Mouse (Mus musculus): Measurements from ENCODE around the gene Cdc42ep5.
"Not testable (repeated sequence)": the region's sequence is repeated elsewhere in the genome, so short reads cannot be mapped to it uniquely, and the experiment has no call there.

Cdc42ep5 gene

DNA sequence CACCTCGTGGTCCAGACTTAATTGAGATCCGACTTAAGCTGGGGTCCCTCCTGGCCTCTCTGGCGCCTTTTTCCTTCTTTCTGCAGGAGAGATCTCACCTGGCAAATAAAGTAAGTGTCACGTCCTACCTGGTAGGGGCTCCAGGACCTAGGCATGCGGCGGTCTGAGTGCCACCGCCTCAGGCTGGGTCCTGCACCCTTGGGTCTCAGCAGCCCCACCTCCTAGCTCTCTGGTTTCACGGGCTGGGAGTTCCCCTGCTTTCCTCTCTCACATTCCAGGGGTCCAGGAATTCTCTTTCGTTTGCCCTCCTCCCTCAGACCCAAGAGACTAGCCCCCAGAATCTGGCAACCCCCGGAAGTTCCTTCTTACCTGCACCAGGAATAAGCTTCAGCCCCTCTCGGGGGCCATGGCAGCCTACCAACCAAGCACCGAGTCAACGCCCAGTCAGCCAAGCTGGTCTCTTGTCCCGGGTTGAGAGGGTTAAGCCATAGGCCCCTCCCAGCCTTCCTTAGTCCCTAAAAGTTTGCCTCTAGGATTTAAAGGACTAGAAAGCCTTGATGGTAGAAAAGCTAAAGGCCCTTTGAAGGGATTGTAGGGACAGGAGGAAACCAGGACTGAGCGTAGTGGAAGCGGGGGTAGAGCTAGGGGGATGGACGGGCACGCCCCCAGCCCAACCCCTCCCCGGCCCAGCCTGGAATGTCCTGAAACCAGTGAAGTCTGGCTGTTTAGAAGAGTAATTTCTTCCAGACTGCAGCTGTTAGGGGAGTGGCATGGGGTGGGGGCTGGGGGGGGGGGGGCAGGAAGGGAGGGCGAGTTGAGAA lies at the start of gene Cdc42ep5:
TSS of gene Cdc42ep5 (minus strand) at position 771 of the 821 bp plus-strand sequence.
- no peak for DNase-seq (ENCODE audit: extremely low spot score, low read depth, low spot score)

DNA sequence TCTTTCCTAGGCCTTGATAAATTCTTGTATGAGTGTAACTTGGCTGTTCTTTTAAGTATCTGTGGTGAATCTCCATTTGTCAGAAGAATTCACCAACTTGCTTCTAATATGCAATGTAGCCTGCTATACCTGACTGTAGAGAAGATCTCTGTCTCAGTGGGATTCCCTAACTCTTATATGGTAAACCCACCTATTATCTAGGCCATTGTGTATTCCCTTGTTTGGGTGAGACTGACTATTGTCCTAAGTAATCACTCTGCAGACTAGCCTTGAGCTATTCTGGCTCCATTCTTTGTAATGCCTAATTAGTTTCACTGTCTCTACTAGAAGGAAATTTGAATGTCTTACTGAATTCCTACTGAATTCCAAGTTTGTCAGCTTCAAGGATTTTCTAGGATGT lies 48.8 kb upstream of the Cdc42ep5 start:
- not testable (repeated sequence) for DNase-seq (ENCODE audit: extremely low spot score, low read depth, low spot score)

DNA sequence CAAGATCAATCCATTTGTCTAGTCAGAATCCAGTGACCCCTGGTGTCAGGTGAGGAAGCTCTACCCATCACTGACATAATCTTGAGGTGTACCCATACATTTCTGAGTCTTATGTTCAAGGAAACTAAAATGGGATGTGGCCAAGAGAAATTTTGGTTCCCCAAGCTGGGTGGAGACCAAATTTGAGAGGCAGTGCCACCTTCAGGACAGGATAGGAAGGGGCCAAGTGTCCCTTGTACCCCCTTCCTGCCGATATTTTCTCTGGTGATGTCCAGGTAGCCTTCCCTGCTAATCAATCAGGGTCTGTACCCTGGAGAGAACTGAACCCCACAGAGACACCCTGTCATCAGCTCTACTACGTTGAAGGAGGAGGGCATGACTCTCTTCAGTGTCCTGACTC lies 44.0 kb upstream of the Cdc42ep5 start:
- no peak for DNase-seq (ENCODE audit: extremely low spot score, low read depth, low spot score)

GRCm38 (mm10) chr7:4207126-4207525 lies 42.5 kb upstream of the Cdc42ep5 start:
- no peak for DNase-seq (ENCODE audit: extremely low spot score, low read depth, low spot score)

GRCm38 (mm10) chr7:4178438-4178837 lies 13.8 kb upstream of the Cdc42ep5 start:
- no peak for DNase-seq (ENCODE audit: extremely low spot score, low read depth, low spot score)

- no peak for DNase-seq (ENCODE audit: extremely low spot score, low read depth, low spot score)
These were observed 5.7 kb upstream of the Cdc42ep5 start for GRCm38 (mm10) chr7:4170193-4170938.

DNA sequence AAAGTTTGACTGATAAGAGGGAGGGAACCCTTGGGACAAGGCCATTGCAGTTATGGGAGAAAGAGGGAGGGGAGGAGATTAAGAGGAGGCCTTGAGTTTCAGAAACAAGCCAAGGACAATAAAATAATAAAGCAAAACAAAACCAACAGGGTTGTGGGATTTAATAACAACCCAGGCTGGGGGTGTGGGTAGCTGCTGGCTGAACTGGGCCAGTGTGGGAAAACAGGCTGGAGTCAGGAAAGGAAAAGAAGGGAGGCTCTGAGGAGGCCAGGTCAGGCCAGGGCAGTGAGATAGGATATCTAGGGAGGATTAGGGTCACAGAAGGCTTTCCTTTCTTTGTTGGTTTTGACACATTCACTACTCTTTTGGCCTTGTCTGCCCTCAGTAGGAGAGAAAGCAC lies 2.4 kb upstream of the Cdc42ep5 start:
- DNase-seq (ENCODE audit: extremely low spot score, low read depth, low spot score): no peak

GRCm38 (mm10) chr7:4165286-4165685 lies 626 bp upstream of the Cdc42ep5 start:
- no peak for DNase-seq (ENCODE audit: extremely low spot score, low read depth, low spot score)

DNA sequence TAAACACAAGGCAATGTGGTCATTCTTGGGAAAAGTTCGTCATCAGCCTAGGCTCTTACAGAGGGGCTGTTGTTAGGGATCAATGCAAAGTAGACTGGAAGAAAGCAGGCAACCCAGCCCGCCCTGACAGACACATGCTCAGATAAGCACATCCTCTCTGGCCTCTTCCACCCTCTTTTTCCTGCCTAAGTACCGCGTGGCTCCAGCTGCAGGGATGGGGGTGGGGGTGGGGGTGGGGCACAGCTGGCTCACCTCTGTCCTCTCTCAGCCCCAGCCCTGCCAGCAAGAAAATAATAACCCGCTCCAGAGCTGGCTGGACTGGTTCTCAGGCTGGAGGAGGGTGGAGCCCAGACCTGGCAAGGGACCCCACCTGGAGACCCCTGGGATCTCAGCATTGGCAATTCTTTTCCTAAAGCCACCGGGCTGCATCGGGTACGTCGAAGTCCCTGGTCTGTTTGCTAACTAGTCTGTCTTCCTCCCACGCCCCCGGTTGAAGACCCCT lies 1.0 kb downstream of the Cdc42ep5 start:
- no peak for DNase-seq (ENCODE audit: extremely low spot score, low read depth, low spot score)

DNA sequence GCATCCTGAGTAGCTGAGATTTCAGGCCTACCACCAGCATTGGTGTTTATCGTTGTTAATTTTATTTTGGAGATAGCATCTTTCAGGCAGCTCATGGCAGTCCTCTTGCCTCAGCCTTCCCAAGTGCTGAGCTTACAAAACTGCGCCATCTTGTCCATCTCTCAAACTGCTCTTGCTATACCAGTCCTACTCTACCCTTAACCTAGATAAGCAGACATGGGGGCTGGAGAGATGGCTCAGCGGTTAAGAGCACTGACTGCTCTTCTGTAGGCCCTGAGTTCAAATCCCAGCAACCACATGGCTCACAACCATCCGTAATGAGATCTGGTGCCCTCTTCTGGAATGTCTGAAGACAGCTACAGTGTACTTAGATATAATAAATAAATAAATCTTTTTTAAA lies 3.1 kb downstream of the Cdc42ep5 start:
- DNase-seq (ENCODE audit: extremely low spot score, low read depth, low spot score): not testable (repeated sequence)

GRCm38 (mm10) chr7:4154976-4155375 lies 9.7 kb downstream of the Cdc42ep5 start:
- no peak for DNase-seq (ENCODE audit: extremely low spot score, low read depth, low spot score)

GRCm38 (mm10) chr7:4154356-4154755 lies 10.3 kb downstream of the Cdc42ep5 start:
- no peak for DNase-seq (ENCODE audit: extremely low spot score, low read depth, low spot score)

GRCm38 (mm10) chr7:4151241-4151640 lies 13.4 kb downstream of the Cdc42ep5 start:
- no peak for DNase-seq (ENCODE audit: extremely low spot score, low read depth, low spot score)

DNA sequence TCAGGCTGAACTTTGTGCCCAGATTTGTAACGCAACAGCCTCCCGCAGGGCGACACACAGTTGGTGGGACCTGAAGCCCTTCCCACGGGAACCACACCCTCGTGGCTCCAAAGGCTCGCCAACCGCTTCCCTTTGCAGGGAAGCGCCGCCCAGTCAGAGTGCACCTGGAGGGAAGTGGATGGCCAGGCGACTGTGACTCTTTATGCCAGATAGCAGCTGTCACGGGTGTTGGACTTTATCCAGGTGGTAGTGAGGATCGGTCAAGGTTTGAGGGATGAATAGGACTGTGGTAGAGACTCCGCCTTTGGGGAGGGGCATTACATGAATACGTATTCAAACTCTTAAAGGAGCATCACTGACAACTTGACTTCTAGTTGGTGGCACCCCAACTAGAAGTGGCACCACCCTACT lies 13.8 kb downstream of the Cdc42ep5 start:
- no peak for DNase-seq (ENCODE audit: extremely low spot score, low read depth, low spot score)

DNA sequence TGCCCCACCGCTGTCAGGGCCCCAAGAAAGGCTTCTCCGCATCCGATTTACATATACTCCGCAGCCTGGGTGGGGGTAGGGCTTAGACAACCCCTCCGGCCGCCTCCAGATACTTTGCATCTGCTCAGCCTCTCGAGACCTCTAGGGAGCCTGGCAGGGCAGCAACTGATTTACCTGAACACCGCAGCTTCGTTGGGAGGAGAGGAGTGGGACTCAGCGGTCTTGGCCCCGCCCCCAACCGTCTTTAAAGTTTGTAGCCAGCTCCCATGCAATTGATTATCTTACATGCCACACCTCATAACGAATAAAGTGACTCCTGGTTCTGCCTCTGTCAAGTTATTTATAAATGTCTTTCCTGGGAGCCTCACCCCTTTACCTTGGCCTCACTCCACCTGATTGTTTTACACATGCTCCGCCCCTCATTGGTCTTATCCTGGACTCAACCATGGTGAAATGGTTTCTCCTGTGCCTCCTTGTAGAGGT lies 14.6 kb downstream of the Cdc42ep5 start, which contains the start of gene Leng9:
TSS of gene Leng9 (minus strand) at position 316 of the 483 bp plus-strand sequence.
- no peak for DNase-seq (ENCODE audit: extremely low spot score, low read depth, low spot score)

GRCm38 (mm10) chr7:4149209-4150054 lies 15.2 kb downstream of the Cdc42ep5 start:
- no peak for DNase-seq (ENCODE audit: extremely low spot score, low read depth, low spot score)

DNA sequence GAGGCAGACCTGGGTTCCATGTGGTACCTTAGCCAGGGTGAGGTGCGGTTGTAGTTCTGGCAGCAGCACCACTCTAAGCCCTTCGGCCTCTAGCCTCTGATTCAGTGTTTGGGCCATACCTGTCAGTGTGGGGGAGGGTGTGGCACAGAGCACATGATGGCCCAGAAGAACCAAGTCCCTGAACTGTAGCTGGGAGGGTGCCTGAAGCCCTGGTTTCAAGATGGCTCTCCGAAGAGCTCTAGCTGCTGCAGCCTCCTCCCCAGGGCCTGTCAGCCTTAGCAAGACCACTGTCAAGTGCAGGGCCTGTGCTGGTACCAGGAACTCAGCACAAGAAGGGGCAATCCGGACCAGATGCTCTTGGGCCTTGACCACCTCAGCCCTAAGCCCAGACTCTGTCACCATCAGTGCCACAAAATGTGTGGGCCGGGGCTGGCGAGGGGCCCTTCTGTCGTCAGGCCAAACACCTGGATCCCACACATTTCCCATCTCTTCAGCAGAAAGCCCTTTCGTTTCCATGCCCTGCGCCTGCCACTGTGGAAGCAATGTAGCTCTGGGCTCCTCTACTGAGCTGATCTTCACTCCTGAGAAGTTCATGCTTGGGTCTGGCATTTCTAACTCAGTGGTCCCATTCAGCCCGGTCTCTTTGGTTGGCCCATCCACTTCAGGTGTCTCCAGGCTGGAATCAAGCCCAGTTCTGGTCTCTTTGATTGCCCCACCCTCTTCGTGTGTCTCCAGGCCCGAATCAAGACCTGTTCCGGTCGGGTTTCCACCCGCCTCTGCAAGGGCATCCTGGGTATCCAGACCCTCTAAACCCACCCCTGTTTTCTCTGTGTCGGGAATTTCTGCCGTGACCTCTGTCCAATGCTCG lies 16.1 kb downstream of the Cdc42ep5 start:
- no peak for DNase-seq (ENCODE audit: extremely low spot score, low read depth, low spot score)

DNA sequence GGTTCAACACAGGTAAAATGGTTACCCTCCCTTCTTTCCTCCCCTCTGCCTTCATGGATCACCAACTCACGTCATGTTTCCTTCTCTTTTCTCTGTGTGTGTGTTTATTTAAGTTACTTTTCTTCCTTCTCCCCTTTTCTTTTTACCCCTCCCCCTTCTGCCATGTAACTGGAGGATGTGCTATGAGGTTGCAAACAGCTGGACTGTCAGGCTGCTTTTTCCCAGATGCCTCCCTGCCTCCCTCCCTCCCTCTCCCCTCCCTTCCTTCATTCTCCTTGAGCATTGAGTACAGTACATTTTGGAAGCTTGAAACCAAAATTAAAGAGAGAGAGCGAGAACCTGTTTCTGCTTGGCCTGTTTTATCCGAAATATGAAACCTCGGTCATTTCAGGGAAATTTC lies 16.8 kb downstream of the Cdc42ep5 start:
- no peak for DNase-seq (ENCODE audit: extremely low spot score, low read depth, low spot score)

DNA sequence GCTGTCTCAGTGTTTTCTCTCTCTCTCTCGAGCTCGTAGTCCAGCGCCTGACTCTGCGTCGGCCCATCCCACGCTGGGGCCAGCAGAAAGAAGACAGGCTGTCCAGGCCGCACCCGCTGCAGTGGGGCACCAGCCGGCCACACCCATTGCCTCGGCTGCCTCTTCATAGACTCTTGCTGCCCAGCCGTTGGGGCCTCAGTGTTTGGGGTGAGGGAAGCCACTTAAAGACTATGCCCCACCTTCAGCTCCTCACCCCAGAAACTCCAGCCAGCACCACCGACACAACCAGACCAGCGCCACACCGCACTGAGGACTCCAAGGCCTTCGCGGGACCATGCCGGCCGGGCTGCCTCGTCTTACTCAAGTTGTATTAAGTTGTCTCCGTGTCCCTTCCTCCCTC lies 17.3 kb downstream of the Cdc42ep5 start:
- no peak for DNase-seq (ENCODE audit: extremely low spot score, low read depth, low spot score)

Data from hindlimb bud, embryonic 11.5 days (tissue).